Mouse (Mus musculus) urinary bladder, adult 2 months (tissue): ENCODE data around the gene Ep300. TPM values are rescaled to one million over a fixed set of nuclear protein-coding genes. Genes with fewer than 3 reads are reported as not detected.
"Not testable (repeated sequence)": the region's sequence is repeated elsewhere in the genome, so short reads cannot be mapped to it uniquely, and the experiment has no call there.

ENCODE experiments used
- DNase-seq: peaks from one replicate; pipeline ENCODE4 v3.0.0; 2022; ENCODE audit warnings: low spot score
- polyA plus RNA-seq: library from polyadenylated mRNA; depleted of rRNA; stranded (reverse); fragments of >200 nt; gene quantifications from 2 replicates; pipeline ENCODE4 v1.2.3, GENCODE M21; 2012; rRNA removed

The Ep300 gene
- polyA plus RNA-seq, 1 experiment: 15.4 TPM

DNA sequence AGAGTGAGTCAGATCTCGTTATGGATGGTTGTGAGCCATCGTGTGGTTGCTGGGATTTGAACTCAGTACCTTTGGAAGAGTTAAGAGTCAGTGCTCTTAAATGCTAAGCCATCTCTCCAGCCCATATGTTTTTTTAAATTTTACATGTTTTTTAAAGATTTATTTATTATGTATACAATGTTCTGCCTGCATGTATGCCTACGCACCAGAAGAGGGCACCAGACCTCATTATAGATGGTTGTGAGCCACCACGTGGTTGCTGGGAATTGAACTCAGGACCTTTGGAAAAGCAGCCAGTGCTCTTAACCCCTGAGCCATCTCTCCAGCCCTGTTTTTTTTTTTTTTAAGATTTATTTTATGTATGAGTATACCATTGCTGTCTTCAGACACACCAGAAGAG, 116.2 kb downstream of the Ep300 start:
- not testable (repeated sequence) for DNase-seq

Other genes starting within 250 kb of the Ep300 start
- gene Slc25a17, start 224.5 kb upstream of the Ep300 start, polyA plus RNA-seq: 76.6 and 91.1 TPM in 2 replicates
- 67.1 and 80.0 TPM in 2 replicates for gene St13, start 185.3 kb upstream of the Ep300 start, polyA plus RNA-seq
- 8.1 and 8.2 TPM in 2 replicates for gene Xpnpep3, start 185.2 kb upstream of the Ep300 start, polyA plus RNA-seq
- gene Dnajb7, start 177.1 kb upstream of the Ep300 start, polyA plus RNA-seq: 0.04 TPM in 1 of 2 replicates, not detected in the other
- gene Rbx1, start 119.1 kb upstream of the Ep300 start, polyA plus RNA-seq: 152 and 157 TPM in 2 replicates
- 16.4 and 18.0 TPM in 2 replicates for gene L3mbtl2, start 78.5 kb downstream of the Ep300 start, polyA plus RNA-seq
- 3.0 and 3.9 TPM in 2 replicates for gene Chadl, start 111.9 kb downstream of the Ep300 start, polyA plus RNA-seq
- 30.8 and 41.0 TPM in 2 replicates for gene Zc3h7b, start 159.7 kb downstream of the Ep300 start, polyA plus RNA-seq
- gene Rangap1, start 160.2 kb downstream of the Ep300 start, polyA plus RNA-seq: 29.4 and 31.0 TPM in 2 replicates
- gene Tef, start 217.1 kb downstream of the Ep300 start, polyA plus RNA-seq: 193 and 226 TPM in 2 replicates